Mouse (Mus musculus) stomach, embryonic 14.5 days (tissue): ENCODE measurements at regions not wholly inside any gene's neighbourhood (a gene's known extent, or its start where the extent isn't known, plus 50 kb on each side); places are given as distances from the start of the nearest gene placed in this dataset.

Source experiments
- ATAC-seq: fragments of 200-750 bp; cut with Nextera tagmentation; 2 replicates; pipeline ENCODE4 v1.8.0; 2017; ENCODE audit warnings: low read depth, moderate TSS enrichment; ENCODE audit not compliant: insufficient number of reproducible peaks, insufficient read depth, low FRiP score
- H3K27ac ChIP-seq: fragments of 300-500 bp; sonication (generic); 2 replicates; pipeline ENCODE4 v1.5.1; 2014; ENCODE audit warnings: mild to moderate bottlenecking, low read length, moderate library complexity, mixed read lengths
- H3K27me3 ChIP-seq: fragments of 300-500 bp; sonication (generic); 2 replicates; pipeline ENCODE4 v1.6.1; 2014; ENCODE audit warnings: low read length, control low read depth, mixed read lengths; ENCODE audit not compliant: control insufficient read depth, insufficient read depth
- H3K36me3 ChIP-seq: fragments of 300-500 bp; sonication (generic); 2 replicates; pipeline ENCODE4 v1.6.1; 2014; ENCODE audit warnings: mild to moderate bottlenecking, control low read depth, low read length, moderate library complexity, mixed read lengths; ENCODE audit not compliant: control insufficient read depth, insufficient read depth
- H3K4me1 ChIP-seq: fragments of 300-500 bp; sonication (generic); 2 replicates; pipeline ENCODE4 v1.6.1; 2014; ENCODE audit warnings: low read length, control low read depth, mixed read lengths; ENCODE audit not compliant: control insufficient read depth, insufficient read depth
- H3K4me2 ChIP-seq: fragments of 300-500 bp; sonication (generic); replicated peaks from 2 replicates; pipeline ENCODE4 v1.6.1; 2014; ENCODE audit warnings: low read depth, low read length, control low read depth
- H3K4me3 ChIP-seq: fragments of 300-500 bp; sonication (generic); 2 replicates; pipeline ENCODE4 v1.5.1; 2014; ENCODE audit warnings: low read depth, low read length, control low read depth
- H3K9ac ChIP-seq: fragments of 300-500 bp; sonication (generic); replicated peaks from 2 replicates; pipeline ENCODE4 v1.6.1; 2014; ENCODE audit warnings: low read depth, mild to moderate bottlenecking, control low read depth, low read length, moderate library complexity, mixed read lengths
- H3K9me3 ChIP-seq: fragments of 300-500 bp; sonication (generic); 2 replicates; pipeline ENCODE4 v1.6.1; 2016; ENCODE audit warnings: low read depth, low read length, control low read depth; ENCODE audit not compliant: control insufficient read depth
- WGBS: fragments of 180-500 bp; shearing (Covaris S2); extraction: QIAGEN DNeasy Blood & Tissue Kit; methylation state at CpG from one replicate; pipeline ENCODE4 v1.1.7; 2014; 5-methylcytosine and 5-hydroxymethylcytosine counted together

DNA sequence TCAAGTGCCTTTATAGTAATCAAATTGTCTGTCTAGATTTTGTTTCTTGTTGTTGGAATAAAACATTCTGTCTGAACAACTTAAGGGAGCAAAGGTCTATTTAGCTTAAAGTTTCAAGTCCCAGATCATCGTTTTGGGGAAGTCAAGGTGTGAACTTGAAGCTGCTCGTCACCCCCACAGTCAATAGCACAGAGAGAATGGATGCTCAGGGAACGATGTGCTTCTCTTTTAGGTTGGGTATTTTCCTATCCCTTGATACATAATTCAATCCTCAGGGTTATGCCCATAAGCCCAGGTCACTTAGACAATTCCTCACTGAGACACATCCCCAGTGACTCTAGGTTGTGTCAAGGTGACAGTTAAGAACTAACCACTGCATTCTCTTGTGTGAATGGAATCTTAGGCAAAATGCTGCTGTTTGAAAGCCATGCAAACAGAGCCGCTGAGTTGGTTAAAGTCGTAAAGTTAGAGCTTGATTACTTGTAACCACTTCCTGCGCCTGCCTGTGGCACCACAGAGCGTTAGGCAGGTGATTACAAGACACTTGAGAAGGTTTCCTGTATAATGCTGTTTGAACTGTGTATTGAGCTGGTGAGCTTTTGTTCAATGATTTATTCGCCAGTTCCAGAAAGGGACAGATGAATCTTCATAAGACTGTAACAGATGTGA, 170.2 kb downstream of the Btg1 start:
- no peak overlapping the region for H3K4me3 ChIP-seq
- no peaks in the 10 kb centered on the region for H3K36me3 ChIP-seq
- no peaks in the 10 kb centered on the region for H3K27me3 ChIP-seq
- no peak for ATAC-seq
- WGBS: 69% methylated on average over 8 of the region's 8 CpGs
- H3K27ac ChIP-seq: no peak overlapping the region
- no peaks in the 10 kb centered on the region for H3K9me3 ChIP-seq
- no peak overlapping the region for H3K9ac ChIP-seq
- H3K4me1 ChIP-seq: no peaks in the 10 kb centered on the region
- H3K4me2 ChIP-seq: no peak overlapping the region

DNA sequence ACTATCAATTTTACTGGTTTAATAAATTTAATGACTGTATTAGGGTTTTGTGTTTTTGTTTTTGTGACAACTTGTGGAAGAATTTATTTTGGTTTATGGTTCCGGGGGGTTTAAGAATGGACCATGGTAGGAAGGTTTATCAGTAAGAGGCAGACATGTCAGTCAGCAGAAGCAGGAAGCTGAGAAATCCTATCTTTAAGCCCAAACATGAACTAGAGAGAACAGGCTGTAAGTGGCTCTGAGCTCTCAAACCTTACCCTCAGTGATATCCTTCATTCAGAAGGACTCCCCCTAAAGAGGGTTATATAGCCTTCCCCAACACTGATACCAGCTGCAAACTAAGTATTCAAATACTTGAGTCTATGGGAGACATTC, 170.8 kb downstream of the Btg1 start:
- Histone ChIP-seq H3K4me3 (no peak overlapping the region), H3K36me3 (no peaks in the 10 kb centered on the region), H3K4me2 (no peak overlapping the region), H3K27ac (no peak overlapping the region), H3K27me3 (no peaks in the 10 kb centered on the region), H3K9ac (no peak overlapping the region), H3K9me3 (no peaks in the 10 kb centered on the region), H3K4me1 (no peaks in the 10 kb centered on the region)
- ATAC-seq: no peak
- WGBS: 70% methylated on average over 1 of the region's 1 CpGs

DNA sequence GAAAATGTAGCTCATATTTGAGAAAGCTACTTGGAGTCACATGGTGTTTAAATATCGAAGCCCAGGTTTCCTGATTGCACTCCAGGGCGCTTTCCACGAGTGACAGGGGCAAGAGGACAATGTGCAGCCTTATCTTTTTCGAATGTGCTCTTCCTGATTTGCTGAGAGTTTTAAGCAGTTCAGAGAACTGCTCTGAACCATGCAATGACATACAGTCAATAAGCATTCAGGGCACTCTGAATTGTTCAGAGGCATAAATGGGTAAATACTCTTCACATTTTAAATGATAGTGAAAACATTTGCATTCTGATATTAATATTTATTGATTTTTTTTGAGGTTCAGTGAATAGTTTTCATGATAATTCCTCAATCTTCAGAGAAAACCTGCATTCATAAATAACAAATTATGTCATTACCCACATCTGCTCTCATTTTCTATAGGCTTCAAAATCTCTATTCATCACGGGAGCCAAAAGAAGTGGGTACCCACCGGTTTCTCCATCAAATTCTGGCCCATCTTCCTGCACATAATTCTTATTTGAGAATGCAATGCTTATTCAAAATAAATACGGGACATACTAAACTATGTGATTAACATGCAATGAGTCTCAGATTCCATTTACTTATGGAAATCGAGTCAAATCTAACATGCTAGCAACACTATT, 171.7 kb downstream of the Btg1 start:
- no peak for ATAC-seq
- Histone ChIP-seq H3K27me3 (no peaks in the 10 kb centered on the region), H3K4me2 (no peak overlapping the region), H3K4me1 (no peaks in the 10 kb centered on the region), H3K9me3 (no peaks in the 10 kb centered on the region), H3K9ac (no peak overlapping the region), H3K36me3 (no peaks in the 10 kb centered on the region), H3K4me3 (no peak overlapping the region), H3K27ac (no peak overlapping the region)
- WGBS: 78% methylated on average over 8 of the region's 8 CpGs

DNA sequence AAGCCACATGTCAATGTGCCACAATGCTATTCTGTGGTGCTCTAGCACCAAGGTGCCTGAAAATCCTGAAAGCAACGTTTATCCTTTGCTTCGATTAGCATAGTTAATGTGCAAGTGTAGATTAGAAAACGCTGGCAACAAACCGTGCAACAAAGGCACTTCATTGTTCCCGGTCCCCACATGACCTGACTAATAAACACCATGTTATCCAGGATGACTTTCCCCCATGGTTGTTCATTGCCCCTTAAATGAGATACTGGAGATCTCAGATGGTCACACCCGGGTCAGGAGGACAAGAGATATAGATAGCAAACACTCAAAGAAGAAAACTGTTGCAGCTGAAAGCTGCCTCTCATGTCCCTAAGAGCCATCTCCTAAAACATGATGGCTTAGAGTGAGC, 180.3 kb downstream of the Btg1 start:
- no peaks in the 10 kb centered on the region for H3K27me3 ChIP-seq
- H3K4me3 ChIP-seq: no peak overlapping the region
- no peak overlapping the region for H3K27ac ChIP-seq
- no peak overlapping the region for H3K9ac ChIP-seq
- no peaks in the 10 kb centered on the region for H3K9me3 ChIP-seq
- ATAC-seq: no peak
- no peaks in the 10 kb centered on the region for H3K4me1 ChIP-seq
- 71% methylated on average over 6 of the region's 6 CpGs for WGBS
- no peak overlapping the region for H3K4me2 ChIP-seq
- no peaks in the 10 kb centered on the region for H3K36me3 ChIP-seq

DNA sequence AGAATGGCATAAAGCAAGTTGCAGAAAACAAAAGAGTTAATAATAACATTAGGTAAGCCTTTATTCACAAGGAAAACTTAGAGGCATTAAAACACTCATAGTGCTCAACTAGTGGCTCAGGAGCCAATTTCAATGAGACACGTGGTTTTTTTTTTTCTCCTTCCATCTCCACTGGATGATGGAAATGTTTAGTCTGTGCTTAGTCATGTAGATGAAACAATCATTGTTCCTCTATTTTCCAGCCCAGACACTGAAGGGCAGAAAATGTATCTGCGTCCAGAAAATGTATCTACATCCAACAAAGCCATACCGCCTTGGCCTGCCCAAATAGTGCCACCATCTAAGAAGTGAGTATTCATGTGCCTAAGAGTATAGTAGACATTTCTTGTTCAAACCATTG, 184.0 kb downstream of the Btg1 start:
- Histone ChIP-seq H3K27ac (no peak overlapping the region), H3K4me2 (no peak overlapping the region), H3K9ac (no peak overlapping the region), H3K4me1 (peaks cover 11% of the 10 kb centered on the region; the same call in 1 of the 2 replicates), H3K27me3 (no peaks in the 10 kb centered on the region), H3K36me3 (no peaks in the 10 kb centered on the region), H3K4me3 (no peak overlapping the region), H3K9me3 (no peaks in the 10 kb centered on the region)
- 87% methylated on average over 3 of the region's 3 CpGs for WGBS
- no peak for ATAC-seq

DNA sequence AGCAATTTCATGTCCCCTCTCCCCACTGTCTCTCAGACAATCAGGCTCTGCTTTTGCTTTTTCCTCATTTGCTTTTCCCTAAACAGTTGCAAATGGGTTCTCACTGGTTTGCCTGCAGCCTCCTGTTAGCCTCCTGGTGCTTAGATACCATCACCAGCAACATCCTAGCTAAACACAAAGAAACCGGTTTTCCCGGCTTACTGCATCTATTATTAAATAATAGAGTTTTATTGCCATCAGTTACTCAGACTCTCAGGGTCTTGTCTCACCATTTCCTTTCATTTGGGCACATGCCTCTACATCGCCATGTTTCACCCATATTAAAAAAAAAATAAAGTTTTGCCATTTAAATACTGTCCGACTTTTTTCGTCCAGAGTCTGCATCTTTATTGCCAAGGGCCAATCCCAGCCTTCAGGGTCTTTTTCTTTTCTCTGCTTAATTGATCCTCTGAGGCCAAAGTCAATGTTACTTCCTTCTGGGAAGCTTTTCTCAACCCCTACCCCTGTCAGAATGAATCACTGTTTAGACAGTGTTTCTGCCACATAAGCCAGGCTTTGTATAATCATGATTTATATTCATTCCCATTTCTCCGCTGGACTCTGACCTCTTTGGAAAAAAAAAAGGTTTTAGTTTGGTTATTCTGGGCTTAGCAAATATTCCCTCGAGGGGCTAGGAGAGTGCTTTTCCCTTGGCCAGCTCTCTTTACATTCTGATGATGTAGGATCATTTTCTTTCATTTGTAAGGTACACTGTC, 187.4 kb downstream of the Btg1 start:
- H3K9ac ChIP-seq: no peak overlapping the region
- no peak for ATAC-seq
- H3K4me2 ChIP-seq: no peak overlapping the region
- no peaks in the 10 kb centered on the region for H3K27me3 ChIP-seq
- H3K4me1 ChIP-seq: peaks cover 11% of the 10 kb centered on the region; the same call in 1 of the 2 replicates
- H3K36me3 ChIP-seq: no peaks in the 10 kb centered on the region
- WGBS: 15% methylated on average over 7 of the region's 7 CpGs
- H3K27ac ChIP-seq: no peak overlapping the region; the same call in 1 of the 2 replicates
- H3K4me3 ChIP-seq: no peak overlapping the region
- H3K9me3 ChIP-seq: no peaks in the 10 kb centered on the region

DNA sequence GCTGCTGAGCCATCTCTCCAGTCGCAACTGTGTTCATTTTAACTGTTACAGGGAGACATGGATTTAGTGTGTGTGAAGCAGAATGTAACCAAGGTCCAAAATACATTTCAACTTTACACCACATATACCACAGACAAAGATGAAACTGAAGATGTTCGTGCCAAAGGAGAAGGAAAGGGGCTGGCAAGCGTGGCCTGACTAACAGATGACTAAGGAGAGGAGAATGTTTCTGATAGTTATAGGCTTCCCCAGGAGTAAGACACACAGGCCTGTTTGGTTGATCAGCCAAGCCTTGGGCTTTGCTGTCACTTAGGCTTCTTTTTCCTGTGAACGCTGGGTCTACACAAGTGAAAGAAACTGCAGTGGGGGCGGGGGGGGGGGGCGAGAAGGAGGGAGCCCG, 189.8 kb downstream of the Btg1 start:
- Histone ChIP-seq H3K27me3 (no peaks in the 10 kb centered on the region), H3K4me1 (peaks cover 11% of the 10 kb centered on the region; the same call in 1 of the 2 replicates), H3K36me3 (no peaks in the 10 kb centered on the region), H3K9me3 (no peaks in the 10 kb centered on the region), H3K4me2 (no peak overlapping the region), H3K4me3 (no peak overlapping the region), H3K9ac (no peak overlapping the region), H3K27ac (no peak overlapping the region)
- ATAC-seq: no peak
- 62% methylated on average over 7 of the region's 7 CpGs for WGBS

DNA sequence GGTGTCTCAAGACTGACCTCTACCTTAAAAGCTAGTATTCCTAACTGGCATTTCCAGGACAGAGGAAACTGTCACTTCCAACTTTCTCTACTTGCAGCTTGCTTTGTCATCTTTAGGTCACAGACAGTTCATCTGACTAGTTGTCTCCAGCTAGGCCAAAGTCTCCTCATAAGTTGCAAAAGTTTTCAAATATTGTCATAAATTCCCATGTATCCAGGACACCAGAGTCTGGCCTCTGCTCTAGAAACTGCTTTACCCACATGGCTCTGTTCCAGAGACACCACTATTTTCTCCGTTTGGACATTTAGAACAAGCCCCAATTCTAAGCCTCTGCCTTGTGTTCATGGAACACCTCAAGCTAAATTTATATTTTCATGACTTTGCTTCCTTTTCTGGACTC, 205.0 kb downstream of the Btg1 start:
- Histone ChIP-seq H3K4me1 (0 out of 2 replicates have a peak, but pooled peaks cover 3% of the 10 kb centered on the region), H3K9me3 (no peaks in the 10 kb centered on the region), H3K27ac (no peak overlapping the region), H3K4me3 (no peak overlapping the region), H3K27me3 (no peaks in the 10 kb centered on the region), H3K9ac (no peak overlapping the region), H3K36me3 (no peaks in the 10 kb centered on the region), H3K4me2 (no peak overlapping the region)
- no peak for ATAC-seq
- 30% methylated on average over 1 of the region's 1 CpGs for WGBS
